Mouse (Mus musculus): Measurements from ENCODE around the gene Sppl2c.
"Not testable (repeated sequence)": the region's sequence is repeated elsewhere in the genome, so short reads cannot be mapped to it uniquely, and the experiment has no call there.

Gene Sppl2c

DNA sequence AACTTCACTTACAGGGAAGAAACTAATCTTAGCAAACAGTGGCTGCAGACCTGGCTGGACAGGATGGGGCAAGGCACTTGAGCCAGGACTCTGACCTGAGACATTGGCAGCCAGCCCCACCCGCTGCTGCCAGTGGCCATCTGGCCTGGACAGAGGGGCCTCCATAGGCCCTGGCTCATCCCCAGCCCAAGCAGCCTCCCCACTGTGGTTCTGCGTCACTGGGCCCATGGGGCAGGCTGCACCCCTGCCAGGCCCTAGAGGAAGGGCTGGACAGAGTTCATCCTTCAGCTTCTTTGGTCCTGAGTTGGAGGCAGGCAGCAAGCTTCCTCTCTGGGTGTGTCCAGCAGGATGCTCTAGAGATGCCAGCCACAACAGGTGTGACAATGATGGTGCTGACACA lies 3.9 kb downstream of the Sppl2c start:
- in situ Hi-C loops (cut with MboI; ENCODE audit: unreplicated experiment in 2 of 2) = loop anchor here (10.0 to 25.0 kb wide), 3 partner anchors 275 to 903 kb away; partner anchors contain the start of genes Lyzl6 (in 1 of the 2) and Rprml (in 1 of the 2)

DNA sequence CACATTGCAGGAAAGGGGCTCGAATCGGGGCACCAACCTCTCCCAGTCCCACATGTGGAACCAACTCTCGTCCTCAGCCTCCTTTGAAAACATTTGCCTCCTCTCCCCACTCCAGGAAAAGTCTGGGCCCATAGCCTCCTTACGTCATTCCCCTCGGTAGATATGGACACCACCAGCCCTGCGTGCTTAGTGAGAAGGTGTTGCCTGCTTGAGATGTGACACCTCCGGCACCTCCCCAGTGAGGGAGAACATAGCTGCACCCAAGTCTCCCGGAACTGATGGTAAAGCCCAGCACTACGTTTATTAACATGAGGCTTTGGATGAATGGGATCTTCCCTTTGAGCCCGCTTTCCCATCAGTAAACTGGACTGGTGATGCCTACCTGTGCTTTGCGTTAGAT lies 9.3 kb downstream of the Sppl2c start:
- in situ Hi-C loops (cut with MboI; ENCODE audit: unreplicated experiment in 2 of 2) = loop anchor here (5.0 to 25.0 kb wide), 4 partner anchors 281 to 908 kb away; partner anchors contain the start of genes Lyzl6 (in 1 of the 2) and Rprml (in 1 of the 2)

DNA sequence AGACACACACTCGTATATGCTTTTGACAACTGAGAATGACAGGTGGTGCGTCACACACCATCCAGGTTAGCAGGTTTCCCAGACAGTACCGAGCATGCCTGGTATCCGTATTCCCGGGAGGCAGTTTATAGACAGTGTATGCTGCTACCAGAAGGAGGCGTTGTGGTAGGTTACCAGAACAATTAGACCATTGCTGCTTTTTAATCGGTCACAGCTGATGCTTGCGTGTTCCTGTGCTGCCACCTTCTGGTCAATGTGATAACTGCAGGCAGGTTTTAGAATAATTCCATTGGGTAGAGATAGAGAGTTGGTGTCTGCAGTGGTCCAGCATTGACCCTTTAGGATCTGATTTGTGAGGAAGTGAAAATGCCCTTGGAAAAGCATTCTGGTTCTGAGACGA lies 9.7 kb downstream of the Sppl2c start:
- in situ Hi-C loops (cut with MboI; ENCODE audit: unreplicated experiment in 2 of 2) = loop anchor here (5.0 to 25.0 kb wide), 4 partner anchors 281 to 908 kb away; partner anchors contain the start of genes Lyzl6 (in 1 of the 2) and Rprml (in 1 of the 2)

DNA sequence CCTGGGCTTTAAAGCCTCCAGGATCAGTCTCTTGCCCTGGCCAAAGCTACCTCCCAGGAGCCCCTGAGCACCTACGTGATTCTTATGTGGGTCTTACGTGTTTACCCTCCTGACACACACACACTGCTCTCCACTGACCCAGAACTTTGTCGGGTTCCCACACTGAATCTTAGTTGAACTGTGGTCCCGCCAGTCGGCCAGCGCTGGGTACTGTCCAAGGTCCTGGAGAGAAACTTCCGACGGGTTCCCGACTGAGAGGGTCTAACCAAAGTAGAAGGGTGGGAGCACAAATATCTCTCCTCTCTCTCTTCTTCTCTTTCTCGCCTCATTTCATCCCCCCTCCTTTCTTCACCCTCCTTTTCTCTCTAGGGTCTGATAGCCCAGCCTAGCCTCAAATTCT lies 11.7 kb downstream of the Sppl2c start:
- in situ Hi-C loops (cut with MboI; ENCODE audit: unreplicated experiment in 2 of 2) = loop anchor here (5.0 to 25.0 kb wide), 4 partner anchors 283 to 911 kb away; partner anchors contain the start of genes Lyzl6 (in 1 of the 2) and Rprml (in 1 of the 2)

DNA sequence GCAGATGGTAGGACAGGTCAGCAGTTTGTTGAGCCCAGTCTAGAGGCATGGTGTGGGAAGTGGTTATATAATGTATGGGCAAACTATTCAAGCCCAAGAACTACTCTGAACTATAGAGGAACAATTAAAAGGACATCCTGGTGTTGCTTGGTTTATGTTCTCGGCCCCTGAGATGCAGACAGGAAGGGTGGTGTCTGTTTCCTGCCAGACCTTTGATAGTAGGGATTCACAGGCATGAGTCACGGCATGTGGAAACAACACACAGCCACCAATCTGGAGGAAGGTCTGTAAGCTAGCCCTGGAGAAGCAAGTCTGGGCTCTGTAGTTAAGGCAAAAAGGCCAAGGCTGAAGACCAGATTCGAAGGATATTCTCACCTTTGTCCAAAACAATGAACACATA lies 17.1 kb downstream of the Sppl2c start:
- in situ Hi-C loops (cut with MboI; ENCODE audit: unreplicated experiment in 2 of 2) = no loop called here

DNA sequence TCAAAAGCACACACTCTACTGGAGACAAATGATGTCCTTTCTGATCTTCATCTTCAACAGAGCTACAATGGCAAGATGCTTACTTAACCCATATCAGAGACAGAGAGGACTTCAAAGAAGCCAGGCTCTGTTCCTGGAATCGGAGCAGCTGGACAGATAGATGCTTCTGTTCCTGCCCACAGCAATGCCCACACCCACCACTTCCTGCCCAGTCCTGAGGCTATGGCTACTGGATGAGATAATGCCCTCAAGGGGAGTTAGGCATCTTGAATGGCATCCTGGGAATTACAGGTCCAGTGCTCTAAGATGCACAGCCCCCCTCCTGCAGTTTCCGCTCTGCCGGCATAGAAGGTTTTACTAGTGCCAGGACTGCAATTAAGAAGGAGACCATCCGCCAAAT lies 20.4 kb downstream of the Sppl2c start:
- in situ Hi-C loops (cut with MboI; ENCODE audit: unreplicated experiment in 2 of 2) = no loop called here

DNA sequence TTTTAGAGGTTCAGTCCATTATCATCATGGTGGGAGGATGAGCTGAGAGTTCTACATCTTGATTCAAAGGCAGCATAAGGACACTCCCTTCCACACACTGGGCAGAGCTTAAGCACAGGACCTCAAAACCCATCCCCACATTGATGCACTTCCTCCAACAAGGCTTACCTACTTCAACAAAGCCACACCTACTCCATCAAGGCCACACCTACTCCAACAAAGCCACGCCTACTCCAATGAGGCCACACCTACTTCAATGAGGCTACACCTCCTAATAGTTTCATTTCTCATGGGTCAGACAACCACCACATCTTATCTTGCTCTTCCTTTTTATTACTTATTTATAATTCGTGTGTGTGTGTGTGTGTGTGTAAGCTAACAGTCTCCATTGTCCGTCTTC lies 22.9 kb downstream of the Sppl2c start:
- in situ Hi-C loops (cut with MboI; ENCODE audit: unreplicated experiment in 2 of 2) = no loop called here

DNA sequence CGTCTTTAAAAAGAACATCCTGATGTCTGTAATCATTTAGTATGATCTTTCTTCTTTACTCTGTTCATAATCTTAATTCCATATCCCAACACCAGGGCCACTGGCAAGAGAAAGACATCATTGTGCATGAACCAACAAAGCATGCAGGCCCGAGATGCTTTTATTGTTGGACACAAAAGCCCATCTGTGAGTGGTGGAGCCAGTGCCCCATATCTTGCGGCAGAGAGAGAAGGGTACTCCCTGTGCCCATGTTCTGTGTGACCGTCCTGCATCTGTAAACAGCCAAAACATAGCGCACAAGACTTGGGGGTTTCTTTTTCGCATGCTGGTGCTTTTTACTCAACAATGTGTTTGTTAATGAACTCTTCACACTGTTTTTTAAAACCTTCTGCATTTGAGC lies 25.1 kb downstream of the Sppl2c start:
- in situ Hi-C loops (cut with MboI; ENCODE audit: unreplicated experiment in 2 of 2) = no loop called here

DNA sequence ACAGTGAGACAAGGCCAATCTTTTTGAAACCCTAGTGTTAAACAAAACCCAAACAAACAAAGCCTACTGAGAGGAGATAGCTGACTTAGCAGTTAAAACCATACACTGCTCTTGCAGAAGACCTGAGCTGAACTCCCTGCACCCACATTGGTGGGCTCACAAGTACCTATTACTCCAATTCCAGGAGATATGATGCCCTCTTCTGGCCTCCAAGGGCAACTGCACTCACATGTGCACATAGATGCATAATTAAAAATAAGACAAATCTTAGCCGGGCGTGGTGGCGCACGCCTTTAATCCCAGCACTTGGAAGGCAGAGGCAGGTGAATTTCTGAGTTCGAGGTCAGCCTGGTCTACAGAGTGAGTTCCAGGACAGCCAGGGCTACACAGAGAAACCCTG lies 28.0 kb downstream of the Sppl2c start:
- in situ Hi-C loops (cut with MboI; ENCODE audit: unreplicated experiment in 2 of 2) = not testable (repeated sequence)

DNA sequence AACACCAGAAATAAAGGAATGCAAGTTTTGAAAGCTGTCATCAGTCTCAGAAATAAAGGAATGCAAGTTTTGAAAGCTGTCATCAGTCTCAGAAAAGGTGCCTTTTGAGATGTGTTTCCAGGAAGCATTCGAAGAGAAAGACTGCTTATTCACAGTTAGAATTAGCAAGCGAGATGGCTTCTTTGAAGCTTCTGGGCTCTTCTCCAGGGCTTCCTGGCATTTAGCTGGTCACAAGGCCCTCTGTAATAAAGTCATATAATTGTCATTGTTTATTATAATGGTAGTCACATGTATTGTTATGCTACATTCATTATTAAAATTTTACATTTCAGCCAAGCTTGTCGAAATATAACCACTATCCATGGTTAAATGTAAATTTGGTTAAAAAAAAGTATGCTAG lies 31.9 kb downstream of the Sppl2c start:
- in situ Hi-C loops (cut with MboI; ENCODE audit: unreplicated experiment in 2 of 2) = no loop called here

DNA sequence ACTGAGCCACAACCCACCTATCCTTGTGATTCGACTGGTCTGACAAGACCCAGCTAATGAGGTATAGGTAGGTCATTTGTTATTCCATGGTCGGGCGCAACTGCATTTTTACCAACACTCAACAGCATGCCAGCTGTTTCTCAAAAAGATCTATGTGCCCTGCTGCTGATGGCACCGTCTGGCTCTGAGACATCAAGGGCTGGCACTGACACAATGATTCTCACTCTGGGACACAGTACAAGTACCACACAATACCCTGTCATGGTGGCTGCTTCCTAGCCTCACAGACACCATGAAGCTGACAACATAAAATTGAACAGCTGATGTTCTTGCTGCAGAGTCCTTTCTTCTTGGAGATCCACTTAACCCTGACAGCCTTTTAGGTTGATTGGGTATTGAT lies 34.2 kb downstream of the Sppl2c start:
- in situ Hi-C loops (cut with MboI; ENCODE audit: unreplicated experiment in 2 of 2) = no loop called here

DNA sequence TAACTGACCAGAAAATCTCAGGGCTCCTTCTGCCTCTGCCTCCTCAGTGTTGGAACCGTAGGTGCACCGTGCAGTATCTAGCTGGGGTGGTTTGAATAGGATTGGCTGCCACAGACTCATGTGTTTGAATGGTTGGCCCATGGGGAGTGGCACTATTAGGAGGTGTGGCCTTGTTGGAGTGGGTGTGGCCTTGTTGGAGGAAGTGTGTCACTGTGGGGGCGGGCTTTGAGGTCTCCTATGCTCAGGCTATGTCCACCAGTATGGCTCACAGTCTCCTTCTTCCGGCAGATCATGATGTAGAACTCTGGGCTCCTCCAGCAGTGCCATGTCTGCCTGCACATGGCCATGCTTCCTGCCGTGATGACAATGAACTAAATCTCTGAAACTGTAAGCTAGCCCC lies 35.6 kb downstream of the Sppl2c start:
- in situ Hi-C loops (cut with MboI; ENCODE audit: unreplicated experiment in 2 of 2) = no loop called here

DNA sequence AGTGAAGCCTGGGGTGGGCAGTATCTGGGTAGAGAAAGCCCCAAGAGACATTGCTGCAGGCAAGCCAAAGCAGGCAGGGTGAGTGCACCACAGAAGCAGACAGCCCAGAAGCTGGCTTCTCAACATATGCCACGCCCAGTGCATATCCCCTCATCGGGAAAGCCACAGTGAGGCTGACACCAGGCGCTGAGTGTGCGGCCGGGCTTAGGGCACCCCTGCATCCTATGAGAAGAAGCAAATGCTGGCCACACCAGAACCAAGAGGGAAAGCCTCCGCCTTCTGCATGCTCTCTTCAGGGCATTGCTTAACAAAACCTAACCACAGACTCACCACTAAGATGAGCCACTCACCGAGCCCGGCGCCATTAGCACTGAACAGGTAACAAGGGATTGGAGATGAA lies 37.2 kb downstream of the Sppl2c start:
- in situ Hi-C loops (cut with MboI; ENCODE audit: unreplicated experiment in 2 of 2) = no loop called here

DNA sequence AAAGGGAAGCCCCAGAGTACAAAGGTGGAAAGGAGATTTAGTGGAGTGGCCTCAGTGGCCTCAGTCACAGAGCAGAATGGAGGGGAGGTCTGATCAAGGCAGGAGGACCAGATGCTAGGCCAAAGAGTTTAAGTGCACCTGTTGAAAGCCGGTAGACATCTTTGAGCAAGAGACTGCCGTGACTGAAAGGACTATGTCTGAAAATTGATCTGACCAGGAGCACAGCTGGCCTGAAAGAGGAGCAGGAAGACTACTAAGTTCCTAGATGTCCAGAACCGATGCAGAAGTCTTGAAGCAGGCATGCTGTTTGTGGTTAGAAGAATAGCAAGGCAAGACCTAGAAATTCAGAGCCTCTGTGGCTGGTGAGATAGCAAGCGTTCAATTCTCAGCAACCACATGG lies 43.3 kb downstream of the Sppl2c start:
- in situ Hi-C loops (cut with MboI; ENCODE audit: unreplicated experiment in 2 of 2) = no loop called here

DNA sequence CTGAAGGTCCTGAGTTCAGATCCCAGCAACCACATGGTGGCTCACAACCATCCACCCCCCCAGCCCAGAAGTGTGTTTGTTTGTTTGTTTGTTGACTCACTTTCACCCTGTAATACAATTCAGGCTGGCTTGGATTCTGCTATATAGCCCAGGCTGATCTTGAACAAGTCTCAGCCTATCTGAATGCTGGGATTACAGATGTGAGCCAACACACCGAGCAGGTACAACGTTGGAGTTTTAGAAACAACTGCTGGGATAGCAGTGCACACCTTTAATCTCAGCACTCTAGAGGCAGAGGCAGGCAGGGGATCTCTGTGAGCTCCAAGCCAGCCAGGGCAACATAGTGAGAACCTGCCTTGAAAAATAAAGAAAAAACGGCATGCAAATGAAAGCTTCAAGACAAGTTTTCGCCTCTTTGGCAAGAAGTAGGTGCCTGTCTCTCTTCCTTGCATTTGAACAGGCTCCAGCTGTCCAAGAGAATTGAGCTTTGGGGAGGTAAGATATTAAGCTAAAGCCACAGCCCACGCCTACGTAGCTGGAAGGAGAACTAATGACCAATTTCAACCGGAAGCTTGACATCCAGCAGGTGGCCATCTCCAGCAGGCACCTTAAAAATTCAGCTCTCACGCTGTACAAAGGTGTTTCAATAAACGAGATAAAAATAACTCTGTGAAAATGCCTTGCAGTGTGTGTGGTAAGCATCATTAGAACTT lies 44.1 kb downstream of the Sppl2c start:
- in situ Hi-C loops (cut with MboI; ENCODE audit: unreplicated experiment in 2 of 2) = no loop called here

DNA sequence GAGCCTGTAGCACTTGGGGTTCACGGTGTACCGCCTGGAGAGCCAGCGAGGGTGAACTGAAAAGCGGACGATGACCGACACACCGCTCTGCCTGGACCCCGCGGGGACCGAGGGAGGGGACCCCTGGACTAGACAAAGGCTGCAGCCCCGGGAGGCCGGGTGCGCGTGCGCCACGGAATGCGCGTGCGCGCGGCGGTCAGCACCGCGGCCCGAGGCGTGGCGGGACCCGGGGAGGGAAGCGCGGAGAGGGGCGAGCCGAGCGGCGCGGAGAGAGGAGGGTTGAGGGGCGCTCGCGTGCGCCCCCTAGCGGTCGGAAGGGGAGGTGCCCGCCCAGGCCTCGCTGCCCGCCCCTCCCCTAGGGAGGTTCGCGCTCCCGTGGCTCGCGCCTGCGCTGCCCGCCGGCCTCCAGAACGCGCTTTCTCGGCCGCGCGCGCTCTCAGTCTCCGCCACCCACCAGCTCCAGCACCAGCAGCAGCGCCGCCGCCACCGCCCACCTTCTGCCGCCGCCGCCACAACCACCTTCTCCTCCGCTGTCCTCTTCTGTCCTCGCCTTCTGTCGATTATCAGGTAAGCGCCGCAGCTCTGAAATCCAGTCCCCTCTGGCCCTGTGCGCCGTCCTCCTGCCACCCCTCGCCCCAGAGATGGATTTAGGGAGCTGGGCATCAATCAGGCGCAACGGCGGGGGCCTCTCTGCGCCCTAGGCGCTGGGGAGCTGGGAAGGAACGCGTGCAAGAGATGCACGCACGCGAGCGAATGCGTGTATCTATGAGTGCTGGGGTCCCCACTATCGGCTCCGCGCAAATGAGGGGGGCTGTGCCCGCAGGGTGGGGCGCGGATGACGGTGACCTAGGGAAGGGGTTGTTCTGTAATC lies 45.1 kb downstream of the Sppl2c start, which contains the start of gene Mapt:
Gene Mapt, plus strand, starts transcription at position 350 of the 871 bp plus-strand sequence.
- in situ Hi-C loops (cut with MboI; ENCODE audit: unreplicated experiment in 2 of 2) = no loop called here

DNA sequence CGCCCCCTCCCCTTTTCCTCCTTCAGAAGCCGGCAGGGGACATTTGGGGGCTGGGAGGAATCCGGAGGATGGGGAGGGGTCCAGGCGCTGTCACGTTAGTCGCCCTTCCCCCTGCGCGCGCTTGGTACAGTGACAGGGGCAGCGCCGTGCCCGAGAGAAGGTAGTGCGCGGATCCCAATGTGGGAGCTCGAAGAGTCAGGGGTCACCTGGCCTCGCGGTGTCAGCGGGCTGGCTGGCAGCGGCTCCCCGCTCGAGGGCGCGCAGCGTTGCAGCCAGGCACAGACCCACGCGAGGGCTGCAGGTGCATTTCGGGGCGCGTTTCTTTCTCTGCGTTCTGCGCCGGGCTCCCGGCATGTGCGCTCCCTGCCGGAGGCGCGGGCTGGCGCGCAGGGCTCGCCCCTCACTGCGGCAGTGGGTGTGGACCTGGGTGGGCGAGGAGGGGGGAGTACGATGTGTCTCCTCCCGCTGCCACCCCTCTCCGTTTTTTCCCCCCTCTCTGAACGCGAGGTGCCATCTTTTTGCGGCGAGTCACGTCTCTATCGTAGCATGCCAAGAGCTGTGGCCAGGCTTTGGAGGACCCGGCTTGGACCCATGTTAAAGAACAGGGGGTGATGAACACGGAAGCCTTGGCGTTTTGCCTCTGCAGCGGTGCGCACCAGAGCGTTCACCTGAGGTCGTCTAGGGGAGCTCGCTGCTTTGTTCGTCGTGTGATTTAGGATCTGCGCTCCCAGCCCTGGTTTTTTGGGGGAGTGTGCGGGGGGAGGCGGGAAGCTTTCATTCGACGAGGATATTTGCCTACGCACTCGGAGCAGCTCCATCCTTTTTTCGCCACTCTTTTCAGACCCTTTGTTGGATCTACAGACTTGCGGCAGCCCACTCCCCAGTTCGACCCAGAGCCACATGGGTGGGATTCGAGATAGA lies 46.3 kb downstream of the Sppl2c start:
- in situ Hi-C loops (cut with MboI; ENCODE audit: unreplicated experiment in 2 of 2) = no loop called here

DNA sequence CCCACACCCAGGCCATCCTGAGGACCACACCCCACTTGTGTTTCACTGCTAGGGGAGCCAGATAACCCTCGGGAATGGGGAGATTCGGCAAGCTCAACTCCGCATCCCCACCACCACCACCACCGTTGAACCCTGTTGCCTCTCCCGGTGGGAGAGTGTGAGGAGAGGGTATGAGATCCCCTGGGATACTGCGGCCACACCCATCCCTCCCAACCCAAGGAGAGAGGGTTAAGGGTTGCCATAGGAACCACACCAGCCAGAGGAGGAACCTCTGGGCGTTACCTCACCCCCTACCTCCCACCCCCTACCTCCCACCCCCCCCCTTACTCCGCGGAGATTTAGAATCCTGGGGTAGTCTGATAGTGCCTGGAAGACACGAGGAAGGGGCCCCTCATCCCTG lies 47.0 kb downstream of the Sppl2c start:
- in situ Hi-C loops (cut with MboI; ENCODE audit: unreplicated experiment in 2 of 2) = no loop called here

DNA sequence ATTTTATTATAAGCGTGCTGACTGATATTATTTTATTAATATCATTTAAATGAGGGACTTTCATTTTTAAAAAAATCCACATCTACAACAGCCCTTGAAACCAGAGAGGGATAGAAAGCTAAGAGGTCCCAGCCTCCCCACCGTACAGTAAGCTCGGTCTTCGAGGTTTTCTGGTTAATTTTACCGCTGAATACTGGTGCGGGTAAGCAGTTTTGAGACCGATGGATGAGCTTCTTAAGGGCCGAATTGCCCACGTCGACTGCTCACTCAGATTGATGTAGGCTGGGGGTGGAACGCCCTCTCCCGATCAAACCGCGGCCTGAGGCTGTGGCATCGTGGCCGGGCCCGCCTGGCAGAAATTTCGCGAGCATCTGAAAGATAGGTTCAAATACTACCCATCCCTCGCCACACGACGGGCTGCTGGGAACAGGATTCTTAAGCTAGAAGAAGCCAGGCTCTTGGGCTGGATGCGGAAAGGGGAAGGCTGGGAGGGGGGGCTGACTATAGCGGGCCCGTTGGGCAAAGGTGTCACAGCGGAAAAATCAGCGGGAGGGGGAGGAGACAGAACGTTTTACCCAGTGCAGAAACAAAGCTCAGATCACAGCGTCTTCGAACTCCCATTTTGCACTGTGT lies 47.6 kb downstream of the Sppl2c start:
- in situ Hi-C loops (cut with MboI; ENCODE audit: unreplicated experiment in 2 of 2) = no loop called here

DNA sequence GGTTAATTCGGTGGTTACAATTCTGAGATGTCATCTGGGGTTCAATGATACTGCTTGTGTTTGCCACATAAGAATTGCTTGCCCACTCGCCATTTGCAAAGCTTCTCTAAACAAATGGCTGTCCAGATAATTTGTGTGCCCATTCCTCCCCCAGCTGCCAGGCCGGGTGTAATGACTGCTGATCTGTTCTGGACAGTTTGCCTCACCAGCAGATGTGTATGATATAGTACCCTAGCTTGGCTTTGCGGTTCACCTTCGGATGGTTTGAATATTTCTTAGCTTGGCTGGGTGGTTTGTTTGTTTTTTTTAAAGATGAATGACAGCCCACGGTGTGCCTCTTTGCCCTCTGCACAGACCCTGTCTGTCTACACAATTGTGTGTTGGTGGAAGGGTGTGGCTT lies 48.6 kb downstream of the Sppl2c start:
- in situ Hi-C loops (cut with MboI; ENCODE audit: unreplicated experiment in 2 of 2) = no loop called here
